Mouse (Mus musculus) liver, postnatal 0 days (tissue): Measurements from ENCODE around the gene Brca2.

Experiments
- CTCF ChIP-seq: sonication (generic); IDR thresholded peaks from 2 replicates; pipeline ENCODE4 v1.5.1; 2016; ENCODE audit warnings: antibody characterized with exemption, low read depth
- EP300 ChIP-seq: IDR thresholded peaks from 2 replicates; pipeline ENCODE4 v1.6.1; 2016; ENCODE audit warnings: antibody characterized with exemption, low read depth, mild to moderate bottlenecking

- TF ChIP-seq EP300: no peak
- TF ChIP-seq CTCF: no peak
Observed at GRCm38 (mm10) chr5:150490821-150491220, 31.6 kb upstream of the Brca2 start.
